Mouse (Mus musculus) lung, adult 10 weeks (tissue): ENCODE measurements around the gene Ctnnb1. TPM values are rescaled to one million over a fixed set of nuclear protein-coding genes. Genes with fewer than 3 reads are reported as not detected.

Source experiments
- polyA plus RNA-seq: library from polyadenylated mRNA; stranded (reverse); fragments of 350-450 nt; fragmentation: Illumina TruSeq; extraction: RNeasy Lipid Tissue Mini Kit (QIAGEN cat#74804); gene quantifications from one replicate; pipeline ENCODE4 v1.2.3, GENCODE M21; 2014; ENCODE audit warnings: low read depth, low replicate concordance; ENCODE audit not compliant: insufficient read depth

Gene Ctnnb1
- polyA plus RNA-seq: 473 TPM

DNA sequence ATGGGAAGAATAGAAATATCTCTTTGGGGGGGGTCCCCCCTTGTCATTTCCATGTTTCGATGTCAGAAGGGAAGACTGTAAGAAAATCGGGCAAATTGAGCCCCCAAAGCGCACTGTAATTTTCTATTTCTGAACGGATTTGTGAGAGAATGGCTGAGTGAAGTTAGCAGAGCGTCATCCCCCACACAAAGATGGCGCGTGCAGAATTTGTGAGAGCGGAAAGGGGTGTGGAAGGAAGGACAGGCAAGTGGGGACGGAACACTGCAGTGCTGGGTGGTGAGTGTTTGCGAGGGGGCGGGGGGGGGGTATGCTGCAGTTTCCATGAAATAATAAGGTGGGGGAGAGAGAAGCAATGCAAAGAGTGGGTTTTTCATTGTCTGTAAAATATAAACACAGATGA, at the start of gene Ctnnb1:
Ctnnb1 (plus strand) TSS at position 136 of the 400 bp plus-strand sequence.

